Mouse (Mus musculus): ENCODE data around the gene Adam4. TPM values are rescaled to one million over a fixed set of nuclear protein-coding genes. Genes with fewer than 3 reads are reported as not detected.
"Not testable (repeated sequence)": the region's sequence is repeated elsewhere in the genome, so short reads cannot be mapped to it uniquely, and the experiment has no call there.

Adam4 gene
- polyA plus RNA-seq (2012; rRNA removed): 1.3 and 1.5 TPM in 2 replicates

GRCm38 (mm10) chr12:81421846-81422245 is at the start of gene Adam4:
TSS of gene Adam4 (minus strand) at chr12:81421946.
- no peak for DNase-seq (ENCODE audit: low spot score)

GRCm38 (mm10) chr12:81459051-81459450 is 37.3 kb upstream of the Adam4 start:
- DNase-seq (ENCODE audit: low spot score): not testable (repeated sequence)

- not testable (repeated sequence) for DNase-seq (ENCODE audit: low spot score)
These were observed 17.2 kb upstream of the Adam4 start for GRCm38 (mm10) chr12:81438985-81439384.

GRCm38 (mm10) chr12:81434778-81435177 is 13.0 kb upstream of the Adam4 start:
- DNase-seq (ENCODE audit: low spot score): not testable (repeated sequence)

- DNase-seq (ENCODE audit: low spot score): no peak
These were observed 8.5 kb downstream of the Adam4 start for GRCm38 (mm10) chr12:81413211-81413610.

GRCm38 (mm10) chr12:81408966-81409365 is 12.8 kb downstream of the Adam4 start:
- DNase-seq (ENCODE audit: low spot score): no peak

- DNase-seq (ENCODE audit: low spot score): no peak
These were observed 19.6 kb downstream of the Adam4 start for GRCm38 (mm10) chr12:81402187-81402586.

- DNase-seq (ENCODE audit: low spot score): not testable (repeated sequence)
These were observed 42.4 kb downstream of the Adam4 start, which contains the start of gene Gm4787 for GRCm38 (mm10) chr12:81379364-81379763. TSS of gene Gm4787 (minus strand) at chr12:81379464.

Other genes starting within 250 kb of the Adam4 start
- 0.51 and 0.75 TPM in 2 replicates for gene Slc8a3, start 88.8 kb downstream of the Adam4 start, polyA plus RNA-seq (2012; rRNA removed)
- gene Gm4787, start 42.5 kb downstream of the Adam4 start, polyA plus RNA-seq (2012; rRNA removed): 1.6 and 1.9 TPM in 2 replicates
- gene Cox16, start 63.2 kb upstream of the Adam4 start, polyA plus RNA-seq (2012; rRNA removed): 73.2 and 88.9 TPM in 2 replicates
- 14.6 and 20.0 TPM in 2 replicates for gene Gm20498, start 111.0 kb upstream of the Adam4 start, polyA plus RNA-seq (2012; rRNA removed)
- 36.6 and 38.0 TPM in 2 replicates for gene Synj2bp, start 111.0 kb upstream of the Adam4 start, polyA plus RNA-seq (2012; rRNA removed)
- 0.04 and 0.06 TPM in 2 replicates for gene Adam21, start 146.5 kb upstream of the Adam4 start, polyA plus RNA-seq (2012; rRNA removed)
- 33.0 and 41.8 TPM in 2 replicates for gene Med6, start 173.1 kb upstream of the Adam4 start, polyA plus RNA-seq (2012; rRNA removed)
- 7.4 and 7.6 TPM in 2 replicates for gene Ttc9, start 209.3 kb upstream of the Adam4 start, polyA plus RNA-seq (2012; rRNA removed)